Mouse (Mus musculus) left cerebral cortex, adult 18-20 months (tissue): ENCODE measurements around the gene Zyg11a. TPM values are rescaled to one million over a fixed set of nuclear protein-coding genes. Genes with fewer than 3 reads are reported as not detected.
"Not testable (repeated sequence)": the region's sequence is repeated elsewhere in the genome, so short reads cannot be mapped to it uniquely, and the experiment has no call there.

ENCODE experiments used
- DNase-seq, 2 experiments: peaks; one replicate each; pipeline ENCODE4 v3.0.0; 2021 to 2022; ENCODE audit warnings: low spot score in 2 of 2, mixed read lengths in 1 of 2
- total RNA-seq, 2 experiments: library from RNA; stranded (reverse); gene quantifications; 2 replicates each; pipeline ENCODE4 v1.2.3; 2021

Zyg11a gene
- total RNA-seq, 2 experiments from 2014 or later, result not detected

DNA sequence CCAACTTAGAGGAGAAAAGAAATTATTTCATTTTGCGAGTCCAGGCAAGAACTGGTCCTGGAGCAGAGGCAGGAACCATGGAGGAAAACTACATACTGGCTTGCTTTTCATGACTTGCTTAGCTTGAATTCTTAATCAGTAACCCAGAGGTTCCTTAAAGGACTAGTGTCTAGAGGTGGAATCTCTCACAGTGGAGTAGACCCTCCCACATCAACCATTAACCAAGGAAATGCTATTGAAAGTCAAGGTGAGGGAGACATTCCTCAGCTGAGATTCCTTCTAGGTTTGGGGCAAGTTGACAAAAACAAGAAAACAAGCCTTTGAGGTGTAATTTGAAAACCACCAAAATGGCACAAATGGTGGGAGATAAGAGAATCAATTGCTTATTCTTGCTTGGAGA is 73.0 kb downstream of the Zyg11a start, which contains the start of gene Scp2:
TSS of gene Scp2 (minus strand) at position 119 of the 400 bp plus-strand sequence.
- no peak for DNase-seq

DNA sequence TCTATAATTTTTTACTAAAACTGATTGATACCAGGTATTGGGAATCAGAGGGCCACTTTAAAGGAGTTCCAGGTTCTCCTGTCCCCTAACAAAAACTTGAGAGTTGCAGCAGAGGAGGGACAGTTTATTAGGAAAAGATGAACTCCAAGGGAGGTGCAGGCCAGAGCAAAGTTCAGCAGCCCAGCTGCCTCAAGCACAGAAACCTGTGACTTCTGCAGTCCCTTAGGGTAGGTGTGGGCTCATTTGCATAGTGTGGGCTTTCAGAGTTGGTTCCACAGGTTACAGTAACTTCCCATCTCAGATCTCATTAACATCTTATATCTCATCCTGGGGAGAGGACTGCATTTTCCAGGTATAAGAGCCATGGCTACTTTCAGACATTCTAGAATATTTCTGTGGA is 74.1 kb downstream of the Zyg11a start:
- no peak for DNase-seq

DNA sequence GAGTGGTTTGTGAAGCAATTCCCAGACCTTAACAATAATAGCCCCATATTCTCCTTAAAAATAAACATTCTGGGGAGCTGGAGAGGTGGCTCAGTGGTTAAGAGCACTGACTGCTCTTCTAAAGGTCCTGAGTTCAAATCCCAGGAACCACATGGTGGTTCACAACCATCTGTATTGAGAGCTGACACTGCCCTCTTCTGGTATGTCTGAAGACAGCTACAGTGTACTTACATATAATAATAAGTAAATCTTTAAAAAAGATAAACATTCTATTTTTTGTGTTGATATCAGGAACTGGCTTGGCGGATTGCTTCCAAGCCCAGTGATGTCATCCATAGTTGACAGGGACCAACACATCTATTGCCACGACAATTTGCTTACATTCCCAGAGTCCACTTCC is 74.7 kb downstream of the Zyg11a start:
- not testable (repeated sequence) for DNase-seq

DNA sequence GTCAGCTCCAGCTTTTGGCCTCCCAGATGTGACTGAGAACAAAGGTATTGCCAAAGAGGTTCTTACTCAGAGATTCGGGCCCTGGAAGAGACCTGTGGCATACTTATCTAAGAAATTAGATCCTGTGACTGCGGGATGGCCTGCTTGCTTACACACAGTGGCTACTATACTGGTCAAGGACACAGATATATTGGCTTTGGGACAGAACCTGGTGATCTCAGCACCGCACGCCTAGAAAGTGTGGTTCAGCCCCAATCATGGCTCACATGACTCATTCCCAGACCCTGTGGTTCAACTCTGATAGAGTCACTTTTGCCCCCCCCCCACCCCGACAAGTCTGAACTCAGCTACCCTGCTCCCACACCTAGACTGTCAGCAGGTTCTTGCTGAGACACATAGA is 80.9 kb downstream of the Zyg11a start:
- DNase-seq, result no peak

Other genes with a start within 250 kb of the Zyg11a start
- gene Slc1a7, start 249.7 kb downstream of the Zyg11a start, total RNA-seq, result under 1 TPM; 0.28 to 0.53 TPM
- 1 to 10 TPM; 8.2 to 9.3 TPM for gene Podn, start 121.6 kb downstream of the Zyg11a start, total RNA-seq
- gene Scp2, start 73.0 kb downstream of the Zyg11a start, total RNA-seq, result 100 to 1,000 TPM; 103 to 109 TPM
- gene Echdc2, start 52.6 kb downstream of the Zyg11a start, total RNA-seq, result 10 to 100 TPM in 1 of 2 experiments, 1 to 10 TPM in 1; 8.9 to 10.7 TPM
- 10 to 100 TPM; 92.2 to 94.5 TPM for gene Zyg11b, start 83.0 kb upstream of the Zyg11a start, total RNA-seq
- gene Coa7, start 110.1 kb upstream of the Zyg11a start, total RNA-seq, result 10 to 100 TPM; 27.7 to 30.7 TPM
- not detected for gene Shisal2a, start 165.3 kb upstream of the Zyg11a start, total RNA-seq
- gene Gpx7, start 188.9 kb upstream of the Zyg11a start, total RNA-seq, result 1 to 10 TPM; 3.5 to 5.3 TPM
- gene Tut4, start 241.4 kb upstream of the Zyg11a start, total RNA-seq, result 10 to 100 TPM; 29.3 to 38.3 TPM